In genomic region chr7:65155628-65156513, GRCm38 (mm10) we compare ENCODE assay signal across 8 mouse cellular contexts. TPM values are rescaled to one million over a fixed set of nuclear protein-coding genes. Genes with fewer than 3 reads are reported as not detected.
DNase-seq lines count a peak whose midpoint lies in the region; ATAC-seq and TF ChIP-seq lines count a peak whose summit lies in the region.

No protein-coding gene starts in this region.

- no peak for TF ChIP-seq EP300 in heart, adult 2 months (IDR thresholded peaks at IDR 0.05; ENCODE audit: insufficient read depth, low read depth, low read length)

- H3K4me3 ChIP-seq in heart, adult 2 months = peak overlapping the region; percentile 27
- H3K4me3 ChIP-seq in forebrain, embryonic 11.5 days (ENCODE audit: low read depth, low read length) = peak overlapping the region; percentile 60
- peak overlapping the region; percentile 61 for H3K4me3 ChIP-seq in hindbrain, embryonic 14.5 days (replicated peaks; ENCODE audit: low read length)
- peak overlapping the region; percentile 57 for H3K4me3 ChIP-seq in limb, embryonic 11.5 days (ENCODE audit: low read depth, low read length)
- peak overlapping the region; percentile 67 for H3K4me3 ChIP-seq in midbrain, postnatal 0 days (ENCODE audit: low read depth, low read length)

- no peaks in the 10 kb centered on the region for H3K9me3 ChIP-seq in forebrain, embryonic 11.5 days (ENCODE audit: control insufficient read depth, low read length)
- H3K9me3 ChIP-seq in hindbrain, embryonic 14.5 days (ENCODE audit: control insufficient read depth, low read length) = no peaks in the 10 kb centered on the region
- no peaks in the 10 kb centered on the region for H3K9me3 ChIP-seq in limb, embryonic 11.5 days (ENCODE audit: control insufficient read depth, low read length)
- H3K9me3 ChIP-seq in midbrain, postnatal 0 days (ENCODE audit: low read length) = no peaks in the 10 kb centered on the region

- no peaks in the 10 kb centered on the region for H3K79me2 ChIP-seq in heart, adult 2 months (replicated peaks; ENCODE audit: control insufficient read depth, insufficient read depth, low read length)

- TF ChIP-seq CTCF in heart, adult 2 months (IDR thresholded peaks at IDR 0.05) = no peak
- TF ChIP-seq CTCF in brain, embryonic 14.5 days (IDR thresholded peaks at IDR 0.05; ENCODE audit: borderline replicate concordance, extremely low read depth, insufficient read depth, insufficient read length) = no peak
- peak; percentile 32 for TF ChIP-seq CTCF in midbrain, postnatal 0 days (IDR thresholded peaks at IDR 0.05)

- H3K27ac ChIP-seq in heart, adult 2 months = no peak overlapping the region
- 0 out of 2 replicates have a peak overlapping the region, but pooled peaks have one; percentile 4 for H3K27ac ChIP-seq in forebrain, embryonic 11.5 days (ENCODE audit: low read depth, low read length)
- H3K27ac ChIP-seq in hindbrain, embryonic 14.5 days = peak overlapping the region; percentile 87
- H3K27ac ChIP-seq in limb, embryonic 11.5 days (replicated peaks; ENCODE audit: low read depth, low read length) = no peak overlapping the region
- H3K27ac ChIP-seq in midbrain, postnatal 0 days (ENCODE audit: low read depth, low read length) = peak overlapping the region; percentile 62

- H3K4me1 ChIP-seq in heart, adult 2 months (ENCODE audit: control insufficient read depth, insufficient read depth, low read length) = no peaks in the 10 kb centered on the region
- peaks cover 3% of the 10 kb centered on the region; the same call in 1 of the 2 replicates for H3K4me1 ChIP-seq in forebrain, embryonic 11.5 days (replicated peaks; ENCODE audit: control insufficient read depth, insufficient read depth, low read length)
- peaks cover 24% of the 10 kb centered on the region for H3K4me1 ChIP-seq in hindbrain, embryonic 14.5 days (replicated peaks; ENCODE audit: control insufficient read depth, insufficient read depth, low read length)
- no peaks in the 10 kb centered on the region for H3K4me1 ChIP-seq in limb, embryonic 11.5 days (ENCODE audit: control insufficient read depth, insufficient read depth, low read length)
- peaks cover 11% of the 10 kb centered on the region; the same call in 1 of the 2 replicates for H3K4me1 ChIP-seq in midbrain, postnatal 0 days (ENCODE audit: insufficient read depth, low read length)

- H3K36me3 ChIP-seq in heart, adult 2 months (ENCODE audit: control insufficient read depth, insufficient read depth, low read length) = no peaks in the 10 kb centered on the region
- H3K36me3 ChIP-seq in forebrain, embryonic 11.5 days (ENCODE audit: control insufficient read depth, insufficient read depth, low read length) = no peaks in the 10 kb centered on the region
- no peaks in the 10 kb centered on the region for H3K36me3 ChIP-seq in hindbrain, embryonic 14.5 days (replicated peaks; ENCODE audit: control insufficient read depth, insufficient read depth)
- no peaks in the 10 kb centered on the region for H3K36me3 ChIP-seq in limb, embryonic 11.5 days (ENCODE audit: control insufficient read depth, insufficient read depth, low read length)
- no peaks in the 10 kb centered on the region for H3K36me3 ChIP-seq in midbrain, postnatal 0 days (ENCODE audit: insufficient read depth, low read length)

- TF ChIP-seq POLR2A in heart, adult 2 months (IDR thresholded peaks at IDR 0.05; ENCODE audit: insufficient read depth, low read depth, low read length) = no peak
- TF ChIP-seq POLR2A in brain, embryonic 14.5 days (IDR thresholded peaks at IDR 0.05; ENCODE audit: borderline replicate concordance, extremely low read depth, insufficient read depth, insufficient read length, poor library complexity, severe bottlenecking) = no peak

- peak; percentile 6 to 27 for DNase-seq in heart, adult 2 months
- no peak for DNase-seq in heart, adult 9 months (ENCODE audit: low spot score in 2 of 2)
- DNase-seq in brain, embryonic 14.5 days (ENCODE audit: low read depth) = peak; percentile 72
- peak; percentile 82 for DNase-seq in forebrain, embryonic 11.5 days (ENCODE audit: low spot score)
- peak; percentile 62 for DNase-seq in hindbrain, embryonic 14.5 days (ENCODE audit: low spot score)
- DNase-seq in limb, embryonic 11.5 days (ENCODE audit: low spot score) = peak; percentile 76
- peak; percentile 67 for DNase-seq in midbrain, postnatal 0 days (ENCODE audit: low spot score)
- DNase-seq in natural killer cell, adult 2 months (ENCODE audit: low spot score in 2 of 2) = no peak

- peak overlapping the region; percentile 98 for H3K4me2 ChIP-seq in forebrain, embryonic 11.5 days (ENCODE audit: low read depth, low read length, severe bottlenecking)
- peak overlapping the region; percentile 95 for H3K4me2 ChIP-seq in hindbrain, embryonic 14.5 days (replicated peaks)
- H3K4me2 ChIP-seq in limb, embryonic 11.5 days (ENCODE audit: low read depth, severe bottlenecking) = peak overlapping the region; percentile 98
- peak overlapping the region; percentile 98 for H3K4me2 ChIP-seq in midbrain, postnatal 0 days (ENCODE audit: low read depth, low read length, poor library complexity, severe bottlenecking)

- H3K27me3 ChIP-seq in heart, adult 2 months (ENCODE audit: control insufficient read depth, insufficient read depth, low read length) = peaks cover 7% of the 10 kb centered on the region
- peaks cover 38% of the 10 kb centered on the region for H3K27me3 ChIP-seq in forebrain, embryonic 11.5 days (ENCODE audit: control insufficient read depth, insufficient read depth, low read length)
- H3K27me3 ChIP-seq in hindbrain, embryonic 14.5 days (ENCODE audit: control insufficient read depth, insufficient read depth, low read length) = peaks cover 4% of the 10 kb centered on the region; the same call in 1 of the 2 replicates
- peaks cover 38% of the 10 kb centered on the region for H3K27me3 ChIP-seq in limb, embryonic 11.5 days (ENCODE audit: control insufficient read depth, insufficient read depth, low read length)
- H3K27me3 ChIP-seq in midbrain, postnatal 0 days (ENCODE audit: insufficient read depth, low read length) = no peaks in the 10 kb centered on the region

- intact Hi-C loops in heart, adult 2 months (cut with DNase I) = no loop called here

- H3K9ac ChIP-seq in heart, adult 2 months (ENCODE audit: low read depth, low read length) = no peak overlapping the region
- peak overlapping the region; percentile 63 for H3K9ac ChIP-seq in forebrain, embryonic 11.5 days (ENCODE audit: low read length)
- peak overlapping the region; percentile 77 for H3K9ac ChIP-seq in hindbrain, embryonic 14.5 days
- H3K9ac ChIP-seq in limb, embryonic 11.5 days (ENCODE audit: low read length) = peak overlapping the region; percentile 59
- peak overlapping the region; percentile 62 for H3K9ac ChIP-seq in midbrain, postnatal 0 days (replicated peaks; ENCODE audit: low read length, poor library complexity, severe bottlenecking)

- under 1% methylated on average over 118 of the region's 122 CpGs for WGBS in heart, adult 2 months
- WGBS in forebrain, embryonic 11.5 days = under 1% methylated on average over 111 of the region's 122 CpGs
- WGBS in hindbrain, embryonic 14.5 days = under 1% methylated on average over 103 of the region's 122 CpGs
- under 1% methylated on average over 105 of the region's 122 CpGs for WGBS in limb, embryonic 11.5 days
- WGBS in midbrain, postnatal 0 days = under 1% methylated on average over 95 of the region's 122 CpGs

- peak; percentile 80 for ATAC-seq in forebrain, embryonic 11.5 days (replicated peaks; ENCODE audit: low FRiP score)
- peak; percentile 90 for ATAC-seq in hindbrain, embryonic 14.5 days (ENCODE audit: low FRiP score)
- peak; percentile 67; the same call in 1 of the 2 replicates for ATAC-seq in limb, embryonic 11.5 days (ENCODE audit: insufficient number of reproducible peaks, low FRiP score, low TSS enrichment, low read depth)
- ATAC-seq in midbrain, postnatal 0 days (ENCODE audit: low FRiP score) = peak; percentile 86

RNA-seq across cellular contexts. Expression of gene Fam189a1, which starts 0.5 kb away (rescaled TPM):
- not detected for total RNA-seq in heart, adult 2 months (2021)
- 0.15 and 0.64 TPM in 2 replicates for polyA plus RNA-seq in heart, adult 2 months (2012; rRNA removed)
- polyA plus RNA-seq in brain, embryonic 14.5 days (2012; rRNA removed) = 25.9 and 34.3 TPM in 2 replicates
- 2.7 and 4.0 TPM in 2 replicates for polyA plus RNA-seq in forebrain, embryonic 11.5 days (2014; fragmentation: Nextera tagmentation; extraction: Ambion mirVana)
- polyA plus RNA-seq in hindbrain, embryonic 14.5 days (2014; fragmentation: Nextera tagmentation; extraction: Ambion mirVana) = 15.8 and 16.1 TPM in 2 replicates
- 0.35 and 0.78 TPM in 2 replicates for polyA plus RNA-seq in limb, embryonic 11.5 days (2014; fragmentation: Nextera tagmentation; extraction: Ambion mirVana)
- total RNA-seq in midbrain, postnatal 0 days (2014; rRNA removed) = 19.7 and 21.3 TPM in 2 replicates
- polyA plus RNA-seq in midbrain, postnatal 0 days (2015; fragmentation: Nextera tagmentation; extraction: Ambion mirVana) = 10.0 and 12.8 TPM in 2 replicates

Comparison
In these comparisons a context has a peak if more than half of its experiments do, and no peak if none do; other contexts are left out.
1. DNase-seq: peak in heart, adult 2 months (2 of 2), brain, embryonic 14.5 days (single experiment), forebrain, embryonic 11.5 days (single experiment), hindbrain, embryonic 14.5 days (single experiment), limb, embryonic 11.5 days (single experiment) and midbrain, postnatal 0 days (single experiment); none in heart, adult 9 months (0 of 2) and natural killer cell, adult 2 months (0 of 2).
2. H3K27ac ChIP-seq: peak in forebrain, embryonic 11.5 days (single experiment), hindbrain, embryonic 14.5 days (single experiment) and midbrain, postnatal 0 days (single experiment); none in heart, adult 2 months (single experiment) and limb, embryonic 11.5 days (single experiment).
3. Peak in every context shown above with its lines, with median percentiles within 50 percentile points of each other: H3K4me3 ChIP-seq, ATAC-seq and H3K4me2 ChIP-seq.